Mouse (Mus musculus): ENCODE measurements at regions not wholly inside any gene's neighbourhood (a gene's known extent, or its start where the extent isn't known, plus 50 kb on each side); places are given as distances from the start of the nearest gene placed in this dataset.

DNA sequence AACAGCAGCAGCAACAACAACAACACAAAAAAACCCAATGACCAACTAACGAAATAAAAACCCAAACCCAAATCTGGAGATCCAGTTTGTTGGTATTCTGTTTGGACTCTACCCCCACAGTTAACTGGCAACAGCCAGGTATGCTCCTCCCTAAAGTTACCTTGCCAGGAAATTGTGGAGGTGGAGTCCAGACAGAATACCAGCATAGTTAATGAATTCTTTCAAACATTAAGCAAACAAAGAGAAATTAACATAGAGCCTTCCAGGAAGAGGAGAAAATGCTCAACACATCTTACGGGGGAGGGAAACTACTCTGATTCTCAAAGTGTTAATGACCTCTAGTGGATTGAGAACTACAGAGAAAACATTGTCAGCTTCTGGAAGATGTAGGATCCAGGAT is 148.3 kb upstream of the 1700012A03Rik start:
- no peak for TF ChIP-seq POLR2A (IDR thresholded peaks at IDR 0.05; ENCODE audit: borderline replicate concordance, low read depth, low read length)
- no peak for TF ChIP-seq CTCF (IDR thresholded peaks at IDR 0.05; ENCODE audit: low read depth, low read length)

All from bone marrow macrophage, adult 2 months (primary cell).